Mouse (Mus musculus): ENCODE data around the gene Inava.

The Inava gene

DNA sequence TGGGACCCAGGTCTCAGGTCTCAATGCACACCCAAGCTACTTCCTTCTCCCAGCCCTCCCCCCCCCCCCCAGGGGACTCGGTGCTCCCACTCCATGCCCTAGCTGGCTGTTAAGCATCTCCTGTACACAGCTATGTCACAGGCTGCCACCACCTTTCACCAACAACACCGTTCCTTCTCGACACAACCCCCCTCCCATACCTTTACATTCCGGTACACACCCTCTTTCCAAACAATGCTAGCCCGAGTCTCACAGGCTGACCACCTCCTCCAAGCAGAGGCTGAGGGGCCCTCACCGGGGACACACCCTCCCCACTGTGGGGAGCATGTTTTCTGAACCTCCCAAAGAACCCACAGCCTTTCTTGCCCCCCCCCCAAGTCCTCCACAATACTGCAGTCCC, 2.5 kb downstream of the Inava start:
- no peak for DNase-seq (ENCODE audit: low spot score in 2 of 2)

DNA sequence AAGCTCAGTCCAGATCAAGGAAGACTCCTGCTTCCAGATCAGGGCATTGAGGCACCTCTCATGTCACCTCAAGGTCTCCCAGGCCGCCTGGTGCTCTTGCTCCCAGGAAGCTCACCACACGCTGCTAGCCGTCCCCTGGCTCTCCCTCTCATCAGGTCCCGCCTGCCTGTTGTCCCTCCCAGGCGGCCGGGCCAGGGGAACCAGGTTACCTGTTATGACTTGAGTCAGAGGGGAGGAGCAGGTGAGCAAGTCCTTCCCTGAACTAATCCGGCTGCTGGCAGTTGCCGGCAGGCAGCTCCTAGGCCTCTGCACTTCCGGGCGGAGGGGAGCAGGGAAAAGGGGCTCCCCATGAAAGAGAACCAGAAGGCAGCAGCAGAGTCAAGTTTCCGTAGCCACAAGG, 3.9 kb downstream of the Inava start:
- no peak for DNase-seq (ENCODE audit: low spot score in 2 of 2)

GRCm38 (mm10) chr1:136229040-136229373, 5.1 kb downstream of the Inava start:
- DNase-seq (ENCODE audit: low spot score in 2 of 2) = no peak

- DNase-seq (ENCODE audit: low spot score in 2 of 2) = no peak
Measured at GRCm38 (mm10) chr1:136228328-136229039, 5.6 kb downstream of the Inava start.

DNA sequence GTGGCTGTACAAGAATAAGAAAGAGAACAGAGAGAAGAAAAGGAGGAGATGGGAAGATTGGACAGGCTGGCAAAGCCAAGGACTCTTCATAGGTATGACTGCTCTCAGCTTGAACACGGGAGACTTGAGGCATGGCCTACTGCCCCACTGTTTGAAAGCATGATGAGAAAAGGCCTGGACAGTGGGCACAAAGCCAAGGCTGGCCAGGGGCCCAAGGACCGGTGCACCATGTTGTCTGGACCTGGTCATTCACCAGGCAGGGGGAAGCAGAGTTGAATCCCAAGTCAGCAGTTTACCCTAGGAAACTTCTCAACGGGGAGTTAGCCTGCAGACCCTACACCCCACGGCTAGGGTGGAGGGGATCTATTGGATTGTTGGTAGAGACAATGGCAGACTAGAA, 6.2 kb downstream of the Inava start:
- no peak for DNase-seq (ENCODE audit: low spot score in 2 of 2)

DNA sequence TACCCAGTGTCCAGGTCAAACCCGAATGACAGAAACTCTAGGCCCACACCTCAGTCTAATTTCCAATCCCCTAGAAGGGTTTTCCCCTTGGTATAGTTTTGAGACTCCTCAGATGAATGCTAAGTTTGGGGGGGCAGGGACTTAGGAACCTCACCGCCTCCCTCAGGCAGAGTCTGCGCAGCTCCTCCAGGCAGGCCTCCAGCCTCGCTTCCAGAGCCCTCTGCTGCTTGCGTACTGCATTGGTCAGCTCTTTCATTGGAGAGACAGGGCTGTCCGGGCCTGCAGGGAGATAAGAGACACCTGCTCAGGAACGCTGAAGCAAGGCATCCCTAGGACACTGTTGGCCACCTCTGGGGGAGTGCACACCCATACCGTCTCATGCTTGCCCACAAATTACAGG, 7.4 kb downstream of the Inava start:
- no peak for DNase-seq (ENCODE audit: low spot score in 2 of 2)

- no peak for DNase-seq (ENCODE audit: low spot score in 2 of 2)
Measured at GRCm38 (mm10) chr1:136225846-136226245, 8.2 kb downstream of the Inava start.

GRCm38 (mm10) chr1:136223758-136224342, 10.2 kb downstream of the Inava start:
- DNase-seq (ENCODE audit: low spot score in 2 of 2) = no peak

GRCm38 (mm10) chr1:136222386-136222785, 11.7 kb downstream of the Inava start:
- DNase-seq (ENCODE audit: low spot score in 2 of 2) = no peak

GRCm38 (mm10) chr1:136220037-136220871, 13.8 kb downstream of the Inava start:
- DNase-seq (ENCODE audit: low spot score in 2 of 2) = no peak

GRCm38 (mm10) chr1:136214304-136214703, 19.8 kb downstream of the Inava start:
- no peak for DNase-seq (ENCODE audit: low spot score in 2 of 2)

- peak in 1 of 2 experiments; percentile 21 for DNase-seq (ENCODE audit: low spot score in 2 of 2)
Measured at GRCm38 (mm10) chr1:136212803-136213202, 21.3 kb downstream of the Inava start, which contains the start of gene Mroh3. Gene Mroh3, minus strand, starts transcription at chr1:136212828.

DNA sequence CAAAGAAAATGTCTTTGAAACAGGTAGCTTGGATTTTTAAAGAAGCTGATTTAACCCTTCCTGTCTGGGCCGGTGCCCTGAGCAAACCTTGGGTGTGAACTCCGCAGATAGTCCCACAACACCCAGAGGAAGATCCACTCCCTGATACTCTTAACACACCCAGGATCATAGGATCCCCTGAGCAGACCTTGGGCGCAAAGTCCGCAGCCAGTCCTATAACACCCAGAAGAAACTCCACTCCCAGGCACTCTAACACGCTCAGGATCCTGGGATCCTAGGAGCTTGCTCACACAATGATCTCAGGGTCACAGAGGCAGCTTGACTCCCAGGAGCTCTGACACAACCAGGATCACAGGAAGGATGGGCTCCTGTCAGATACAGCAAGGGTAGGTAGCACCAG, 44.0 kb downstream of the Inava start:
- DNase-seq (ENCODE audit: low spot score in 2 of 2) = no peak

DNA sequence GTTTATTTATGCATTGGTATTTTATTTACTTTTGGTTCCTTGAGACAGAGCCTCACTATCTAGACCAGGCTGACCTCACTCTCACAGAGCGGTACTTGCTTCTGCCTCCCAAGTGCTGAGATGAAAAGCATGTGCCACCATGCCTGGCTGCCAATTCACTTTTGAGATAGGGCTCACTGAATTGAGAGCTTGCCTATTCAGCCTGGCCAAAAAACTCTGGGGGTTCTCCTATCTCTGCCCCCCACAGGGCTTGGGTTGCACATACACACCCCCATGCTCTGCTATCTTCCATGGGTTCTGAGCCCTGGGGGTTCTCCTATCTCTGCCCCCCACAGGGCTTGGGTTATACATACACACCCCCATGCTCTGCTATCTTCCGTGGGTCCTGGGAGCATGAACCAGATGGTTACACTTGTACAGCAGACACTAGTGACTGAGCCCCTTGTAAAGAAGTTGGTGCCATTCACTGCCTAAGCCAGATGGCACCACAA, 54.5 kb downstream of the Inava start:
- no peak for DNase-seq (ENCODE audit: low spot score in 2 of 2)

GRCm38 (mm10) chr1:136178741-136179140, 55.3 kb downstream of the Inava start:
- DNase-seq (ENCODE audit: low spot score in 2 of 2) = no peak

DNA sequence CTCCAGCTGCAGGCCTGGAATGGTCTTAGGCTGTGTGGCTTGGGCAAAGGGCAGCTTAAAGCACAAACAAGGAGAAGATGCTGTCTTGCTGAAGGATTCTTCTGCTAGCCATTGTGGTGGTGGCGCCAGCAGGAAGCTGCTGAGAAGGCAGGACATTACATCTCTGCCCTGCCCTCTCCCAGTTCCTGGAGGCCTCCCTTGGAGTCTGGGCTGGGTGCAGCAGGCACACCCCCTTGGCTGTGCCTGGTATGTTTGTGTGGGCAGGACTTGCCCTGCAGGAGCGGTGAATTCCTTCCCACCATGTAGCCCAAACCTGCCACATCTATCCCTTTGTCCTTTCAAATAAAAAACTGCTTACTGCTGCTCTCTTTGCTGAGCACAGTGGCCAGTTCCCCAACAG, 57.0 kb downstream of the Inava start:
- DNase-seq (ENCODE audit: low spot score in 2 of 2) = no peak

GRCm38 (mm10) chr1:136175183-136175582, 58.9 kb downstream of the Inava start:
- peak; percentile 42 to 57 for DNase-seq (ENCODE audit: low spot score in 2 of 2)

DNA sequence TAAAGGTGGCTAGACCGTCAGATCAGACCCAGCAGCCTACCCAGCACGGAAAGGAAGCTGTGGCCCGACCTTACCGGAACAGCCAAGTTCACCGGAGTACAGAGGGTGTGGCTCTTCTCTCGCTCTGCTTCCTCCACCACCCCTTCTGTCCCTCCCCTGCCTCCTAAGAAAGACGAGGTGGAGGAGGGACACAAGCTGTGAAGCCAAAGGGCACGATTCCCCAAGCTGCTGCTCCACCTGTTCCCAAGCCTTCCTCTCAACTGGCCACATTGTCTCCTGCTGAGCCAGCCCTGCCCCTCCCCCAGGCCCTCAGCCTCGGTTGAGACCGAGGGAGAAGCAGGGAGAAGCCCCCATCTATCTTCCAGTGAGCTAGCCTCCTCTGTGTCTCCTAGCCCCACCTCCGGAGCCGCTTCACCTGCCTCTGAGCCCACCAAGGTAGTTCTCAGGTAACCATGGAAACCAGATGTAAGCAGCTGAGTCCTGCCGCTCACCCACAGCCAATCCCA, 59.9 kb downstream of the Inava start:
- no peak for DNase-seq (ENCODE audit: low spot score in 2 of 2)

- DNase-seq (ENCODE audit: low spot score in 2 of 2) = no peak
Measured at GRCm38 (mm10) chr1:136172696-136173095, 61.4 kb downstream of the Inava start.

- DNase-seq (ENCODE audit: low spot score in 2 of 2) = peak; percentile 21 to 58
Measured at GRCm38 (mm10) chr1:136170109-136170508, 64.0 kb downstream of the Inava start.

GRCm38 (mm10) chr1:136167657-136168056, 66.4 kb downstream of the Inava start:
- DNase-seq (ENCODE audit: low spot score in 2 of 2) = no peak

DNA sequence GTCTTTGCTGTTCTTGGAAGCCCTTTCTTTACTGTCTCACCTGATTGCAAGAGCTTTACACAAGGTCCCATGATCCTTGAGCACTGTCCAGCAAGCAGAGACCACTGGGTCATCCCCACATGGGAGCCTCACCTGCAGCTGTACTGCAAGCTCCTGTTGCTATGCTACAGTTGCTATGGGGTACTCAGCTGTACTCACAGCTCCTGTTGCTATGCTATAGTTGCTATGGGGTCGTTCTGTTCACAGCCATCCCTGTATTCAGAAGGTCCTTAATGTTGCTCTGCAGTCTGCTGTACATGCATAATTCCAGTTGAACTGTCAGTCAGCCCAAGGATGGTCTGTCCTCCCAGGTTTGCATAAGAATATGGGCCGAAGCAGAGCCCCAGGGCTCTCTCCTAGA, 68.6 kb downstream of the Inava start:
- DNase-seq (ENCODE audit: low spot score in 2 of 2) = no peak
